Mouse (Mus musculus): Measurements from ENCODE around the gene Hectd4. TPM values are rescaled to one million over a fixed set of nuclear protein-coding genes. Genes with fewer than 3 reads are reported as not detected.
"Not testable (repeated sequence)": the region's sequence is repeated elsewhere in the genome, so short reads cannot be mapped to it uniquely, and the experiment has no call there.

Gene Hectd4
- polyA plus RNA-seq, 1 experiment from 2014 or later, result 35.4 TPM

- not testable (repeated sequence) for H3K9me3 ChIP-seq (ENCODE audit: control insufficient read depth, low read length); ATAC-seq (ENCODE audit: low FRiP score, low TSS enrichment); H3K27me3 ChIP-seq (ENCODE audit: control insufficient read depth, insufficient read depth, low read length); H3K9ac ChIP-seq (replicated peaks; ENCODE audit: low read length); H3K4me3 ChIP-seq (replicated peaks; ENCODE audit: low read depth, low read length); DNase-seq; H3K4me2 ChIP-seq (ENCODE audit: low read length); H3K36me3 ChIP-seq (ENCODE audit: control insufficient read depth, insufficient read depth, low read length); H3K27ac ChIP-seq (replicated peaks; ENCODE audit: low read depth, low read length)
- H3K4me1 ChIP-seq (ENCODE audit: control insufficient read depth, insufficient read depth, low read length), result peaks cover 10% of the 10 kb centered on the region
- WGBS, result 96% methylated on average over 3 of the region's 4 CpGs
Measured at GRCm38 (mm10) chr5:121224020-121224419, 4.0 kb downstream of the Hectd4 start.

GRCm38 (mm10) chr5:121224856-121225255 lies 4.8 kb downstream of the Hectd4 start:
- Histone ChIP-seq H3K9ac (replicated peaks; ENCODE audit: low read length) (no peak overlapping the region), H3K4me2 (ENCODE audit: low read length) (no peak overlapping the region), H3K36me3 (ENCODE audit: control insufficient read depth, insufficient read depth, low read length) (no peaks in the 10 kb centered on the region), H3K4me3 (replicated peaks; ENCODE audit: low read depth, low read length) (no peak overlapping the region), H3K4me1 (ENCODE audit: control insufficient read depth, insufficient read depth, low read length) (peaks cover 10% of the 10 kb centered on the region), H3K9me3 (ENCODE audit: control insufficient read depth, low read length) (no peaks in the 10 kb centered on the region), H3K27me3 (ENCODE audit: control insufficient read depth, insufficient read depth, low read length) (no peaks in the 10 kb centered on the region), H3K27ac (replicated peaks; ENCODE audit: low read depth, low read length) (no peak overlapping the region)
- 89% methylated on average over 3 of the region's 3 CpGs for WGBS
- ATAC-seq (ENCODE audit: low FRiP score, low TSS enrichment), result no peak
- DNase-seq, result no peak

- 89% methylated on average over 2 of the region's 2 CpGs for WGBS
- H3K27me3 ChIP-seq (ENCODE audit: control insufficient read depth, insufficient read depth, low read length), result no peaks in the 10 kb centered on the region
- H3K4me1 ChIP-seq (ENCODE audit: control insufficient read depth, insufficient read depth, low read length), result peaks cover 10% of the 10 kb centered on the region
- no peak overlapping the region for H3K9ac ChIP-seq (replicated peaks; ENCODE audit: low read length)
- no peak overlapping the region for H3K4me2 ChIP-seq (ENCODE audit: low read length)
- no peak overlapping the region for H3K4me3 ChIP-seq (replicated peaks; ENCODE audit: low read depth, low read length)
- H3K9me3 ChIP-seq (ENCODE audit: control insufficient read depth, low read length), result no peaks in the 10 kb centered on the region
- ATAC-seq (ENCODE audit: low FRiP score, low TSS enrichment) (no peak), DNase-seq (no peak)
- H3K36me3 ChIP-seq (ENCODE audit: control insufficient read depth, insufficient read depth, low read length), result no peaks in the 10 kb centered on the region
- H3K27ac ChIP-seq (replicated peaks; ENCODE audit: low read depth, low read length), result no peak overlapping the region
Measured at GRCm38 (mm10) chr5:121225854-121226253, 5.8 kb downstream of the Hectd4 start.

- Histone ChIP-seq H3K27me3 (ENCODE audit: control insufficient read depth, insufficient read depth, low read length) (no peaks in the 10 kb centered on the region), H3K27ac (replicated peaks; ENCODE audit: low read depth, low read length) (no peak overlapping the region), H3K9ac (replicated peaks; ENCODE audit: low read length) (no peak overlapping the region), H3K9me3 (ENCODE audit: control insufficient read depth, low read length) (no peaks in the 10 kb centered on the region), H3K4me2 (ENCODE audit: low read length) (no peak overlapping the region), H3K36me3 (ENCODE audit: control insufficient read depth, insufficient read depth, low read length) (no peaks in the 10 kb centered on the region), H3K4me3 (replicated peaks; ENCODE audit: low read depth, low read length) (no peak overlapping the region), H3K4me1 (ENCODE audit: control insufficient read depth, insufficient read depth, low read length) (peaks cover 10% of the 10 kb centered on the region)
- ATAC-seq (ENCODE audit: low FRiP score, low TSS enrichment) (no peak), DNase-seq (no peak)
- WGBS, result 63% methylated on average over 3 of the region's 3 CpGs
Measured at GRCm38 (mm10) chr5:121226406-121226805, 6.4 kb downstream of the Hectd4 start.

GRCm38 (mm10) chr5:121226845-121227244 lies 6.8 kb downstream of the Hectd4 start:
- no peaks in the 10 kb centered on the region for H3K27me3 ChIP-seq (ENCODE audit: control insufficient read depth, insufficient read depth, low read length)
- no peak for DNase-seq
- no peak overlapping the region for H3K27ac ChIP-seq (replicated peaks; ENCODE audit: low read depth, low read length)
- peaks cover 10% of the 10 kb centered on the region for H3K4me1 ChIP-seq (ENCODE audit: control insufficient read depth, insufficient read depth, low read length)
- H3K9me3 ChIP-seq (ENCODE audit: control insufficient read depth, low read length), result no peaks in the 10 kb centered on the region
- no peak overlapping the region for H3K4me2 ChIP-seq (ENCODE audit: low read length)
- ATAC-seq (ENCODE audit: low FRiP score, low TSS enrichment), result no peak
- H3K36me3 ChIP-seq (ENCODE audit: control insufficient read depth, insufficient read depth, low read length), result no peaks in the 10 kb centered on the region
- H3K9ac ChIP-seq (replicated peaks; ENCODE audit: low read length), result no peak overlapping the region
- 88% methylated on average over 4 of the region's 4 CpGs for WGBS
- no peak overlapping the region for H3K4me3 ChIP-seq (replicated peaks; ENCODE audit: low read depth, low read length)

GRCm38 (mm10) chr5:121227330-121227729 lies 7.3 kb downstream of the Hectd4 start:
- 90% methylated on average over 1 of the region's 1 CpGs for WGBS
- DNase-seq; H3K4me1 ChIP-seq (ENCODE audit: control insufficient read depth, insufficient read depth, low read length); H3K9ac ChIP-seq (replicated peaks; ENCODE audit: low read length); H3K27me3 ChIP-seq (ENCODE audit: control insufficient read depth, insufficient read depth, low read length); ATAC-seq (ENCODE audit: low FRiP score, low TSS enrichment); H3K9me3 ChIP-seq (ENCODE audit: control insufficient read depth, low read length); H3K27ac ChIP-seq (replicated peaks; ENCODE audit: low read depth, low read length); H3K4me2 ChIP-seq (ENCODE audit: low read length); H3K4me3 ChIP-seq (replicated peaks; ENCODE audit: low read depth, low read length); H3K36me3 ChIP-seq (ENCODE audit: control insufficient read depth, insufficient read depth, low read length): not testable (repeated sequence)

GRCm38 (mm10) chr5:121229182-121229581 lies 9.2 kb downstream of the Hectd4 start:
- Histone ChIP-seq H3K27ac (replicated peaks; ENCODE audit: low read depth, low read length) (no peak overlapping the region), H3K27me3 (ENCODE audit: control insufficient read depth, insufficient read depth, low read length) (no peaks in the 10 kb centered on the region), H3K4me3 (replicated peaks; ENCODE audit: low read depth, low read length) (no peak overlapping the region), H3K4me2 (ENCODE audit: low read length) (no peak overlapping the region), H3K36me3 (ENCODE audit: control insufficient read depth, insufficient read depth, low read length) (no peaks in the 10 kb centered on the region), H3K9me3 (ENCODE audit: control insufficient read depth, low read length) (no peaks in the 10 kb centered on the region), H3K9ac (replicated peaks; ENCODE audit: low read length) (no peak overlapping the region), H3K4me1 (ENCODE audit: control insufficient read depth, insufficient read depth, low read length) (no peaks in the 10 kb centered on the region)
- DNase-seq (no peak), ATAC-seq (ENCODE audit: low FRiP score, low TSS enrichment) (no peak)
- WGBS, result 95% methylated on average over 2 of the region's 2 CpGs

- 98% methylated on average over 9 of the region's 9 CpGs for WGBS
Measured at GRCm38 (mm10) chr5:121230811-121231210, 10.8 kb downstream of the Hectd4 start.

GRCm38 (mm10) chr5:121232789-121233188 lies 12.8 kb downstream of the Hectd4 start:
- DNase-seq (no peak), ATAC-seq (ENCODE audit: low FRiP score, low TSS enrichment) (no peak)
- no peaks in the 10 kb centered on the region for H3K27me3 ChIP-seq (ENCODE audit: control insufficient read depth, insufficient read depth, low read length)
- no peak overlapping the region for H3K4me2 ChIP-seq (ENCODE audit: low read length)
- no peaks in the 10 kb centered on the region for H3K4me1 ChIP-seq (ENCODE audit: control insufficient read depth, insufficient read depth, low read length)
- WGBS, result 97% methylated on average over 1 of the region's 1 CpGs
- no peaks in the 10 kb centered on the region for H3K9me3 ChIP-seq (ENCODE audit: control insufficient read depth, low read length)
- H3K27ac ChIP-seq (replicated peaks; ENCODE audit: low read depth, low read length), result no peak overlapping the region
- H3K4me3 ChIP-seq (replicated peaks; ENCODE audit: low read depth, low read length), result no peak overlapping the region
- no peaks in the 10 kb centered on the region for H3K36me3 ChIP-seq (ENCODE audit: control insufficient read depth, insufficient read depth, low read length)
- H3K9ac ChIP-seq (replicated peaks; ENCODE audit: low read length), result no peak overlapping the region

More at GRCm38 (mm10) chr5:121230811-121231210, 10.8 kb downstream of the Hectd4 start:
- DNase-seq (no peak), ATAC-seq (ENCODE audit: low FRiP score, low TSS enrichment) (no peak)
- Histone ChIP-seq H3K4me1 (ENCODE audit: control insufficient read depth, insufficient read depth, low read length) (no peaks in the 10 kb centered on the region), H3K4me2 (ENCODE audit: low read length) (no peak overlapping the region), H3K9ac (replicated peaks; ENCODE audit: low read length) (no peak overlapping the region), H3K27ac (replicated peaks; ENCODE audit: low read depth, low read length) (no peak overlapping the region), H3K27me3 (ENCODE audit: control insufficient read depth, insufficient read depth, low read length) (no peaks in the 10 kb centered on the region), H3K9me3 (ENCODE audit: control insufficient read depth, low read length) (no peaks in the 10 kb centered on the region), H3K4me3 (replicated peaks; ENCODE audit: low read depth, low read length) (no peak overlapping the region), H3K36me3 (ENCODE audit: control insufficient read depth, insufficient read depth, low read length) (no peaks in the 10 kb centered on the region)
